Mouse (Mus musculus): Measurements from ENCODE around the gene Macrod2. TPM values are rescaled to one million over a fixed set of nuclear protein-coding genes. Genes with fewer than 3 reads are reported as not detected.

Macrod2 gene
- polyA plus RNA-seq, 1 experiment from 2014 or later = 47.6 TPM

- H3K27me3 ChIP-seq (ENCODE audit: control insufficient read depth, insufficient read depth, low read length) = no peaks in the 10 kb centered on the region
- no peak for DNase-seq (ENCODE audit: low spot score)
- H3K27ac ChIP-seq (ENCODE audit: low read depth, low read length) = no peak overlapping the region
- H3K9ac ChIP-seq (ENCODE audit: low read length) = no peak overlapping the region
- H3K4me3 ChIP-seq (ENCODE audit: low read depth, low read length) = no peak overlapping the region
- H3K4me1 ChIP-seq (replicated peaks; ENCODE audit: control insufficient read depth, insufficient read depth, low read length) = no peaks in the 10 kb centered on the region
- H3K9me3 ChIP-seq (ENCODE audit: control insufficient read depth, low read length) = no peaks in the 10 kb centered on the region
- 68% methylated on average over 3 of the region's 3 CpGs for WGBS
- no peaks in the 10 kb centered on the region for H3K36me3 ChIP-seq (ENCODE audit: control insufficient read depth, insufficient read depth, low read length)
- peak; percentile 61 for ATAC-seq (replicated peaks; ENCODE audit: low FRiP score)
- H3K4me2 ChIP-seq (ENCODE audit: low read depth, low read length, severe bottlenecking) = no peak overlapping the region
Measured at GRCm38 (mm10) chr2:141514976-141515375, 1119.9 kb downstream of the Macrod2 start.

GRCm38 (mm10) chr2:141522081-141522480 lies 1127.0 kb downstream of the Macrod2 start:
- Histone ChIP-seq H3K4me3 (ENCODE audit: low read depth, low read length) (no peak overlapping the region), H3K9ac (ENCODE audit: low read length) (no peak overlapping the region), H3K27ac (ENCODE audit: low read depth, low read length) (no peak overlapping the region), H3K36me3 (ENCODE audit: control insufficient read depth, insufficient read depth, low read length) (no peaks in the 10 kb centered on the region), H3K9me3 (ENCODE audit: control insufficient read depth, low read length) (no peaks in the 10 kb centered on the region), H3K4me1 (replicated peaks; ENCODE audit: control insufficient read depth, insufficient read depth, low read length) (no peaks in the 10 kb centered on the region), H3K27me3 (ENCODE audit: control insufficient read depth, insufficient read depth, low read length) (no peaks in the 10 kb centered on the region), H3K4me2 (ENCODE audit: low read depth, low read length, severe bottlenecking) (no peak overlapping the region)
- 74% methylated on average over 4 of the region's 4 CpGs for WGBS
- DNase-seq (ENCODE audit: low spot score) (no peak), ATAC-seq (replicated peaks; ENCODE audit: low FRiP score) (no peak)

GRCm38 (mm10) chr2:141545877-141546276 lies 1150.8 kb downstream of the Macrod2 start:
- no peak overlapping the region for H3K4me3 ChIP-seq (ENCODE audit: low read depth, low read length)
- H3K9ac ChIP-seq (ENCODE audit: low read length) = no peak overlapping the region
- H3K4me2 ChIP-seq (ENCODE audit: low read depth, low read length, severe bottlenecking) = no peak overlapping the region
- H3K27ac ChIP-seq (ENCODE audit: low read depth, low read length) = no peak overlapping the region
- no peaks in the 10 kb centered on the region for H3K36me3 ChIP-seq (ENCODE audit: control insufficient read depth, insufficient read depth, low read length)
- ATAC-seq (replicated peaks; ENCODE audit: low FRiP score) = no peak
- H3K9me3 ChIP-seq (ENCODE audit: control insufficient read depth, low read length) = no peaks in the 10 kb centered on the region
- H3K27me3 ChIP-seq (ENCODE audit: control insufficient read depth, insufficient read depth, low read length) = no peaks in the 10 kb centered on the region
- no peaks in the 10 kb centered on the region; the same call in 1 of the 2 replicates for H3K4me1 ChIP-seq (replicated peaks; ENCODE audit: control insufficient read depth, insufficient read depth, low read length)
- DNase-seq (ENCODE audit: low spot score) = no peak

- no peak for ATAC-seq (replicated peaks; ENCODE audit: low FRiP score)
- H3K9me3 ChIP-seq (ENCODE audit: control insufficient read depth, low read length) = no peaks in the 10 kb centered on the region
- WGBS = 94% methylated on average over 1 of the region's 1 CpGs
Measured at GRCm38 (mm10) chr2:141551701-141552100, 1156.6 kb downstream of the Macrod2 start.

GRCm38 (mm10) chr2:141556747-141557146 lies 1161.6 kb downstream of the Macrod2 start:
- DNase-seq (ENCODE audit: low spot score) = no peak
- Histone ChIP-seq H3K36me3 (ENCODE audit: control insufficient read depth, insufficient read depth, low read length) (no peaks in the 10 kb centered on the region), H3K4me3 (ENCODE audit: low read depth, low read length) (no peak overlapping the region), H3K9ac (ENCODE audit: low read length) (no peak overlapping the region), H3K4me2 (ENCODE audit: low read depth, low read length, severe bottlenecking) (no peak overlapping the region), H3K4me1 (replicated peaks; ENCODE audit: control insufficient read depth, insufficient read depth, low read length) (no peaks in the 10 kb centered on the region), H3K27ac (ENCODE audit: low read depth, low read length) (no peak overlapping the region), H3K9me3 (ENCODE audit: control insufficient read depth, low read length) (no peaks in the 10 kb centered on the region), H3K27me3 (ENCODE audit: control insufficient read depth, insufficient read depth, low read length) (no peaks in the 10 kb centered on the region)
- WGBS = 73% methylated on average over 2 of the region's 2 CpGs
- no peak for ATAC-seq (replicated peaks; ENCODE audit: low FRiP score)

More at GRCm38 (mm10) chr2:141551701-141552100, 1156.6 kb downstream of the Macrod2 start:
- H3K27me3 ChIP-seq (ENCODE audit: control insufficient read depth, insufficient read depth, low read length) = no peaks in the 10 kb centered on the region
- H3K4me2 ChIP-seq (ENCODE audit: low read depth, low read length, severe bottlenecking) = no peak overlapping the region
- no peak for DNase-seq (ENCODE audit: low spot score)
- no peak overlapping the region for H3K9ac ChIP-seq (ENCODE audit: low read length)
- H3K4me3 ChIP-seq (ENCODE audit: low read depth, low read length) = no peak overlapping the region
- no peak overlapping the region for H3K27ac ChIP-seq (ENCODE audit: low read depth, low read length)
- H3K36me3 ChIP-seq (ENCODE audit: control insufficient read depth, insufficient read depth, low read length) = no peaks in the 10 kb centered on the region
- no peaks in the 10 kb centered on the region for H3K4me1 ChIP-seq (replicated peaks; ENCODE audit: control insufficient read depth, insufficient read depth, low read length)

GRCm38 (mm10) chr2:141558242-141558827 lies 1163.2 kb downstream of the Macrod2 start:
- WGBS = 80% methylated on average over 1 of the region's 1 CpGs
- no peak overlapping the region for H3K27ac ChIP-seq (ENCODE audit: low read depth, low read length)
- no peak for DNase-seq (ENCODE audit: low spot score)
- no peak overlapping the region for H3K9ac ChIP-seq (ENCODE audit: low read length)
- no peak overlapping the region for H3K4me3 ChIP-seq (ENCODE audit: low read depth, low read length)
- H3K4me1 ChIP-seq (replicated peaks; ENCODE audit: control insufficient read depth, insufficient read depth, low read length) = no peaks in the 10 kb centered on the region
- no peaks in the 10 kb centered on the region for H3K27me3 ChIP-seq (ENCODE audit: control insufficient read depth, insufficient read depth, low read length)
- ATAC-seq (replicated peaks; ENCODE audit: low FRiP score) = no peak
- H3K36me3 ChIP-seq (ENCODE audit: control insufficient read depth, insufficient read depth, low read length) = no peaks in the 10 kb centered on the region
- H3K9me3 ChIP-seq (ENCODE audit: control insufficient read depth, low read length) = no peaks in the 10 kb centered on the region
- no peak overlapping the region for H3K4me2 ChIP-seq (ENCODE audit: low read depth, low read length, severe bottlenecking)

- Histone ChIP-seq H3K36me3 (ENCODE audit: control insufficient read depth, insufficient read depth, low read length) (no peaks in the 10 kb centered on the region), H3K4me3 (ENCODE audit: low read depth, low read length) (no peak overlapping the region), H3K4me2 (ENCODE audit: low read depth, low read length, severe bottlenecking) (no peak overlapping the region), H3K9ac (ENCODE audit: low read length) (no peak overlapping the region), H3K9me3 (ENCODE audit: control insufficient read depth, low read length) (no peaks in the 10 kb centered on the region), H3K27me3 (ENCODE audit: control insufficient read depth, insufficient read depth, low read length) (no peaks in the 10 kb centered on the region), H3K4me1 (replicated peaks; ENCODE audit: control insufficient read depth, insufficient read depth, low read length) (no peaks in the 10 kb centered on the region), H3K27ac (ENCODE audit: low read depth, low read length) (no peak overlapping the region)
- WGBS = 73% methylated on average over 3 of the region's 3 CpGs
- no peak for DNase-seq (ENCODE audit: low spot score)
- no peak for ATAC-seq (replicated peaks; ENCODE audit: low FRiP score)
Measured at GRCm38 (mm10) chr2:141565986-141566385, 1170.9 kb downstream of the Macrod2 start.

GRCm38 (mm10) chr2:141571360-141571759 lies 1176.3 kb downstream of the Macrod2 start:
- Histone ChIP-seq H3K4me1 (replicated peaks; ENCODE audit: control insufficient read depth, insufficient read depth, low read length) (0 out of 2 replicates have a peak, but pooled peaks cover 4% of the 10 kb centered on the region), H3K36me3 (ENCODE audit: control insufficient read depth, insufficient read depth, low read length) (no peaks in the 10 kb centered on the region), H3K27ac (ENCODE audit: low read depth, low read length) (no peak overlapping the region), H3K9ac (ENCODE audit: low read length) (no peak overlapping the region), H3K9me3 (ENCODE audit: control insufficient read depth, low read length) (no peaks in the 10 kb centered on the region), H3K27me3 (ENCODE audit: control insufficient read depth, insufficient read depth, low read length) (no peaks in the 10 kb centered on the region), H3K4me3 (ENCODE audit: low read depth, low read length) (no peak overlapping the region), H3K4me2 (ENCODE audit: low read depth, low read length, severe bottlenecking) (no peak overlapping the region)
- ATAC-seq (replicated peaks; ENCODE audit: low FRiP score) = no peak
- WGBS = 81% methylated on average over 3 of the region's 3 CpGs
- DNase-seq (ENCODE audit: low spot score) = no peak

GRCm38 (mm10) chr2:141578206-141578605 lies 1183.1 kb downstream of the Macrod2 start:
- Histone ChIP-seq H3K9ac (ENCODE audit: low read length) (no peak overlapping the region), H3K36me3 (ENCODE audit: control insufficient read depth, insufficient read depth, low read length) (no peaks in the 10 kb centered on the region), H3K9me3 (ENCODE audit: control insufficient read depth, low read length) (no peaks in the 10 kb centered on the region), H3K4me2 (ENCODE audit: low read depth, low read length, severe bottlenecking) (no peak overlapping the region), H3K27ac (ENCODE audit: low read depth, low read length) (no peak overlapping the region), H3K27me3 (ENCODE audit: control insufficient read depth, insufficient read depth, low read length) (no peaks in the 10 kb centered on the region), H3K4me1 (replicated peaks; ENCODE audit: control insufficient read depth, insufficient read depth, low read length) (peaks cover 9% of the 10 kb centered on the region; the same call in 1 of the 2 replicates), H3K4me3 (ENCODE audit: low read depth, low read length) (no peak overlapping the region)
- ATAC-seq (replicated peaks; ENCODE audit: low FRiP score) (no peak), DNase-seq (ENCODE audit: low spot score) (no peak)
